Mouse (Mus musculus) adrenal gland, postnatal 36 days (tissue): Measurements from ENCODE around the gene Scn7a. TPM values are rescaled to one million over a fixed set of nuclear protein-coding genes. Genes with fewer than 3 reads are reported as not detected.

Experiments used
- total RNA-seq, 2 experiments: library from RNA; stranded (reverse); gene quantifications; 2 replicates each; pipeline ENCODE4 v1.2.3; 2021

Scn7a gene
- total RNA-seq, 2 experiments from 2014 or later: 7.5 to 12.4 TPM

Other genes starting within 250 kb of the Scn7a start
- gene Scn9a, start 150.0 kb downstream of the Scn7a start, total RNA-seq: under 1 TPM; 0.82 to 0.86 TPM